Mouse (Mus musculus) cortical plate, adult 2 months (tissue): ENCODE measurements around the gene Med10.

ENCODE experiments used
- CTCF ChIP-seq: fragments of 200-500 bp; IDR thresholded peaks from 2 replicates; pipeline ENCODE4 v1.5.1; 2011; ENCODE audit warnings: mild to moderate bottlenecking, control low read depth, low read length; ENCODE audit not compliant: insufficient read depth; ENCODE audit errors: extremely low read depth
- POLR2A ChIP-seq: fragments of 200-500 bp; IDR thresholded peaks from 2 replicates; pipeline ENCODE4 v1.6.1; 2011; ENCODE audit warnings: mild to moderate bottlenecking, low read length, control low read depth; ENCODE audit not compliant: insufficient read depth; ENCODE audit errors: extremely low read depth

- TF ChIP-seq CTCF (no peak), POLR2A (no peak)
Measured at GRCm38 (mm10) chr13:69770538-69771456, 31.4 kb upstream of the Med10 start.
